Mouse (Mus musculus) 3134 (cell line): Measurements from ENCODE around the gene Mapk9.
A peak's percentile ranks its signal among the peaks of the same experiment; 100 is the strongest.
"Not testable (repeated sequence)": the region's sequence is repeated elsewhere in the genome, so short reads cannot be mapped to it uniquely, and the experiment has no call there.

Experiments used
- DNase-seq: peaks from one replicate; pipeline ENCODE4 v3.0.0-alpha.2; 2011; ENCODE audit warnings: low spot score; ENCODE audit not compliant: insufficient read length; ENCODE audit errors: extremely low read depth

Mapk9 gene

DNA sequence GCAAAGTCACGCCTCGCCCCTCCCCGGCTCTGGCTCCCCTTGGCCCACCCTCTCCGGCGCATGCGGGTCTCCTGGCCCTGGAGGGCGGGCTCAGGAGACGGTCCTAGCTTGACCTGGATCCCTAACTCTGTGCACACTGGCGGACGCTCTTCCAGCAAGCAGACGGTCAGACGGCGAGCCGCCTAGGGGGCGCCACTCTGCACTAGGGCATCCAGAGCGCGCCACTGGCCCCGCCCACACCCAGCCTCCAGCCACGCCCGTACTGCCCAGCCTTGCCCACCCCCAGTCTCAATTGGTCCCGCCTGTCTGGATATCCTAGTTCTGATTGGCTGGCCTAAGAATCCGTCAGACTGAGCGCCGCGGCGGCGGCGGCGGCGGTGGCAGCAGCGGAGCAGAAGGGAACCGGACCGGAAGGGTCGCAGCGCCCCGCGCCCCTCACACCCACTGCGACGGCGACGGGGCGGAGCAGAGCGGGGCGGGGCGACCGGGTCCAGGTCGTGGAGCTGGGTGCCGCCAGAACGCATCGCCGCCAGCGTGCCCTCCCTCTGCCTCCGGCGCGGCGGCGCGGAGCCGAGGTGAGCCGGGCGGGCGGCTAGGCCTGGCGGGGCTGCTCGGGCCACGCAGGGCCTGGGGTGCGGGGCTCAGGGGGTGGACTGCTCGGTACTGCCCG lies at the start of gene Mapk9:
Gene Mapk9 (plus strand): TSS at position 351 of the 670 bp plus-strand sequence.
- DNase-seq: peak; percentile 98

DNA sequence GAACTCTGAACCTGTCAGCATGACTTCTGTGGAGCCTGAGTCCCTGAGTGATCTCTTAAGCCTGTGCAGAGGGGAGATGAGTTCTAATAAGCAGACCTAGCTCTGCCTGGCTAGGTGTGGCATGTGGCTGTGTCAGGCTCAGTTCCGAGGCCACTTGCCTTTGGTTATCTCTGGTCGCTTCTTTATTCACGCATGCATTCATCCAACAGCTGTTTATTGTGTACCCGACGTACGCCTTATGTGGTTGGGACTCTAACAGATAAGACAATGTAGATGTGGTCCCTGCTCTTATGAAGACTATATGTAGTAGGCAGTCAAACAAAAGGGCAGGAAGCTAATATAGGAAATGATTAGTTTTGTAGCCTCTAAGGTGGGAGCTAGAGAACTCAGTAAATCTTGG lies 47.6 kb upstream of the Mapk9 start:
- no peak for DNase-seq

DNA sequence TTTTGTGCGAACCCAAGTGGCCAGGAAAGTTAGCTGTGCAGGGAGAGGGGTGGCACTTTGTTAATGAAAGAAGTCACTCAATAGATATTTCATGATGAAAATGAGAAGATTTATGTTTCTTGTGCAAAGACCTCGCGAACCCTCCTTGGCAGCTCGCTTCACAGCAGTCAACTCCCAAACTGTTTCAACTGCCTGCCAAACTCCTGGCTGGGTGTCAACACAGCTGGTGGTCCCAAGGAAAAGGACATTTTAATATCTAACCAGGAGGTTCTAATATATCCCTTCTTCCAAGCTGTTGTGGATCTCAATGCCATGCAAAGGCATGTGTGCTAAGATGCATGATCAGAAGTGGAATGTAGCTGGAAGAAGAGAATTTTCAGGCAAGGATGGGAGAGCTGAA lies 45.0 kb upstream of the Mapk9 start:
- no peak for DNase-seq

DNA sequence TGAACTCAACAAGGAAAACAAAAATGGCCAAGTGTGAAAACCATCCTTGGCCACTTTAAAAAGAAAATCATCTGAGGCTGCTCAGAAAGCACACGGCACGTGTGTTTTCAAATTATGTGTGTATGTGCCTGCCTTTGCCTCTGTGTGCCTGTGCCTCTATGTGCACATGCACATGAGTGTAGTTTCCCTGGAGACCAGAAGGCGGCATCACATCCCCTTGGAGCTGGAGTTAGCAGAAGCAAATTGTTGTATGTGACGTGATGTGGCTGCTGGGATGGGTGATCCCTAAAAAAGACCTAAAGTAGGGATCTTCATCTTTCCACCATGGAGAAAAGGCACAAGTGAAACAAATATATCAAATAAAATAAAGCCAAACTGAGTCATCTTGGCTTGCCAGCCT lies 42.8 kb upstream of the Mapk9 start:
- DNase-seq: no peak

DNA sequence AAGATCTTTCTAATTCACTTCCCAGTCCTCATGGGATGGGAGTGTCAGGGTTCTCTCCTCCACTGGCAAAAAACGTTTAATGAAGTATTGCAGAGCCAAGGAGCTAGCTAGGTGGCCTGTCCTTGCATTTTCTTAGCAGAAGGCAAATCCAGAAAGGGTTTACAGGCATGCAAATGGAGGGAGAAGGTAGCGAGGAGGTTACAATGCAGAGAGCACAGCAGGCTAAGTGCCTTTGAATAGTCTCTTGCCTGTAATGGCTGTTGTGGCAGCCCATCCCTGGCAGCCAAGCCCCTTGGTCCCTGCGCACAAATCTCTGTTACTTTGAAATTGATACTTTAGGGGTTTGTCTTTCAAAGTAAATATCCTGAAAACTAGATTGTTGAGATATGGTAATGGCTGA lies 40.3 kb upstream of the Mapk9 start:
- DNase-seq: no peak

DNA sequence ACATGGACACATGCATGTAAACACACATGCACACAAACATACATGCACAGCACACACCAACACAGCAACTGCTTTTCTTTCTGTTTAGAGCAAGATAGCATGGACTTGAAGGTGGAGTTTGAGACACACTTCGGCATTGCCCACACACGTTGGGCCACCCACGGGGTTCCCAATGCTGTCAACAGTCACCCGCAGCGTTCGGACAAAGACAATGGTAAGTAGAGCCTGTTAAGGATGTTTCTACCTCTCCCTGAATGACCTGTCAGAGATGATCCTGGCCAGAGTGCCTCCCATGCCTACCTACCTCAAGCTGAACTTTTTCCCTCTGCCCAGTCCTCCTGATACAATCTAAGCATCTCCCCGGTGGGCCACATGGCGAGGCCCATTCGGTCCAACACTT lies 37.6 kb upstream of the Mapk9 start:
- no peak for DNase-seq

DNA sequence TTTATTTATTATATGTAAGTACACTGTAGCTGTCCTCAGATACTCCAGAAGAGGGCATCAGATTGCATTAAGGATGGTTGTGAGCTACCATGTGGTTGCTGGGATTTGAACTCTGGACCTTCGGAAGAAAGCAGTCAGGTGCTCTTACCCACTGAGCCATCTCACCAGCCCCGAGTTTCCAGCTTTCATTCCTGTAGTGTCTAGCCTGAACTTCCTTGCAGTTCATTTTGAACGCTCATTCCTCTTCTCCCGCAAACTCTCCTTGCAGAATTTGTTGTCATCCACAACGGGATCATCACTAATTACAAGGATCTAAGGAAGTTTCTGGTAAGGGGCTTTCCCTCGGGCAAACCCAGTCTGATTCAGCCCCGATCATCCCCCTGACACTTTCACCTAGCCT lies 35.9 kb upstream of the Mapk9 start:
- DNase-seq: not testable (repeated sequence)

DNA sequence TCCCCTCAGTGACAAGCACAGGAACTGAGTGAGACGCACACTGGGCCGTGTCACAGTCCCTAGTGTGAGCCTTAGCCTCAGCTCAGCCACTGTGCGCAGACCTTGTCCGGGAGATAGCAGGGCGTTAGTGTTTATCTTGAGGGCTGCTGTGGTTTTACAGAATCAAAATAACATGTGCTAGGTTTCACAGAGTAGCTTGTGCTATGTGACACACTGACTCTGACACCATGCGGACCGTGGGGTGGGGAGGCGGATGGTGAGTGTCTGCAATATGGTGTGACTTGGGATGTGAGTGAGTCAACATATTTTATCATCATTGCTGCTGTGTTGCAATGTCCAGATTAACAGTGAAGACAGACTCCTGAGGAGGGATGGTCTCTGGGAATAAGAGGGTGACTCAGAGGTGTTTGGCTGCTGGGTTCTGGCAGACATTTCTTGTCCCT lies 35.4 kb upstream of the Mapk9 start:
- peak; percentile 70 for DNase-seq

DNA sequence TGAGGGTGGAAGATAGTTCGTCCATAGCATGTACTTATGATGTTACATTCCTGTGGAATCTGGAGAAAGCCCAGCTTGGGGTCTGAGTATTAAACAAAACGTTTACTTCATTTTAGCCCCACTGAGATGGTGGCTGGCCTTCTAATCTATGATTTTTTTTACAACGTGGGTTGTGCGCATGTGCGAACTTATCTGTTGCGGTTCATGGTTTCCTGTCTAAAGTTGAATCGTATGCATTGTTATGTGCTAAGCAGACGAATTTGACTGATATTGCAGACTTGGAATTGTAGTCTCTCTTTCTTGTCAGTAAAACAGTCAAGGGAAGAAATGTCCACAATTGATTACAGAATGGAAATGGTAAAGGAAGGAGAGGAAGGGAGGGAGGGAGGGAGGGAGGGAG lies 34.7 kb upstream of the Mapk9 start:
- no peak for DNase-seq

DNA sequence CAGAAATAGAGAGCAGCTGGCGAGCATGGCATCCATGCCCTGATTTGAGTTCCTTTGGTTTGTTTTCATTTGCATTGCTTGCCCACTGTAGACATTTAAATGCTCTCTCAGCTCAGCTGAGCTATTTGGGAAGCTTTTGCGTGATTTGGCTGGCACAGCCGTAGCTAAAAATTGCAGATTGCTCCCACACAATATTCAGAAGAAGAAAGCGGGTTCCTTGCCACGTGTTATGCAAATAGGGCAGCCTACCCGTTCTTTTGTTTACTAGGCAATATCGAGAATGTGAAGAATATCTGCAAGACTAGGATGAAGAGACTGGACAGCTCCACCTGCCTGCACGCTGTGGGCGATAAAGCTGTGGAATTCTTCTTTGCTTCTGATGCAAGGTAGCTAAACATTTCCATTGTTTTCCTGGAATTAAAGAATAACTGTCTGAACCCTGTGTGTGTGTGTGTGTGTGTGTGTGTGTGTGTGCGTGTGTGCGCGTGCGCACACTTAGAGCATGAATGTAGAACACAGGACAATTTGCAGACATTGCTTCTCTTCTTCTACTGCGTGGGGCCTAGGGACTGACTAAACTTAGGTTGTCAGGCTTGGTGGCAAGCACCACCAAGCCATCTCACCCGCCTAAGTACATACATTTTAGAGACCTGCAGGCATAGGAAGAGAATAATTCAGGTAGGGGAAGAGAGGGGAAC lies 27.5 kb upstream of the Mapk9 start:
- no peak for DNase-seq

DNA sequence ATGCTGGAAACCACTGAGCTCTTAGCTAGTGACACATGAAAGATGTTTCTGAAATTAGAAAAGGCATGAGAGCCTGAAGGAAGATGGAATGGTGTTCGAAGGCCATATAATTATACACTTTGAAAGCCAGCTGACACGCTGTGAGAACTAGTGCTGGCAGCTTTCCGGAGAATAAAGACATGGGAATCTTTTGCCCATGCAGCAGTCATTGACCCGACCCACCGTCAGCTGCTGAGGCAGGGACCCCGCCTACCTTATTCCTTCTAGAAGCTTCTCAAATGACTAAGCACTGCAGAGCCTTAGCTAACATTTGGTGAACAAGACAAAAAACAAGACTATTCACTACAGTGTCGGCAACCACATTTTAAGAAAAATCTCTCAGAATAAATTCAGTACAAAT lies 26.9 kb upstream of the Mapk9 start:
- DNase-seq: no peak

DNA sequence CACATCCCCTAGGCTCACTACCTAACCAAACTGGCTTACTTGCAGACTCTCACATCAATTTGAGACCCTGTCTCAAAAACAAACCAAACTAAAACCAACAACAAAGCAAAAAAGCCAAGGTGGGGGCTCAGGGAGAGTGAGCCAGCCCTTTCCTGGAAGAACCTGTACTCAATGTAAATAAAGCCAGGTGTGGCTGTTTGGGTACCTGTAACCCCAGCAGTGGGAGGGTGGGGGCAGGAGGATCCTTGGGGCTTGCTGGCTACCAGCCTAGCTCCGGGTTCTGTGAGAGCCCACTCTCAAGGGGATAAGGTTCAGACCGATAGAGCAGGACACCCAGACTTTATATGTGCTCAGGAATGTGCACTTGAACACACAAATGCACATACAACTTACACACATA lies 25.6 kb upstream of the Mapk9 start:
- no peak for DNase-seq

DNA sequence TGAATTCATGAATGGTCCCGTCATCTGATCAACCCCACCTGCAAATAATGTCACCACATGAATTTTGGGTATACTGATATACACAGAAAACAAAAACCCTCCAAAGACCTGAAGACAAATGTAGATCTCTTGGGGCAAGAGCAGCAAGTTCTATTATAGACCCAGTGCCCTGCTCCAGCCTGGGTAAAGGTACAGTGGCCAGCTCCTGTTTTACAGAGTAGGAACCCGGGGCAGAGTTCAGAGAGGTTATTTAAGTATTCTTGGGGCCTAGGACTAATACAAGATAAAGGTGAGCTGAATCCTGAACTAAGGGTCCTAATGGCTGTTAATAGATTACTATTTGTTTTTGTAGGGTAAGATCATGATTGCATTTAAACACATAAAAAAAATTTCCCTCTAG lies 25.0 kb upstream of the Mapk9 start:
- no peak for DNase-seq

DNA sequence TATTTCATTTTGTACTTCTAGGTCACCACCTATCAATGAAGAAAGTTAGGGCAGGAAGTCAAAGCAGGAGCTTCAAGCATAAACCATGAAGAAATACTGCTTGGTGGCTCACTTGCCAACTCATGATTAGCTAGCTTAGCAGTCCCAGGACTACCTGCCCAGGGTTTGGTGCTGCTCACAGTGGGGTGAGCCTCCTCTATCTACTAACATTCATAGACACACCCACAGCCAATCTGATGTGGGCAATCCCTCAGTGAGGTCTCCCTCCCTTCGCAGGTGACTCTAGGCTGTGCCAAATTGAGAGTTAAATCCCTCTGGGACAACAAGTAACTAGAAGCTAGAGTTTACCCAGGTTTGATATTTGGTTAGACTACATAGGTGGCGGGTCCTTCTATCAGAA lies 24.2 kb upstream of the Mapk9 start:
- DNase-seq: no peak

DNA sequence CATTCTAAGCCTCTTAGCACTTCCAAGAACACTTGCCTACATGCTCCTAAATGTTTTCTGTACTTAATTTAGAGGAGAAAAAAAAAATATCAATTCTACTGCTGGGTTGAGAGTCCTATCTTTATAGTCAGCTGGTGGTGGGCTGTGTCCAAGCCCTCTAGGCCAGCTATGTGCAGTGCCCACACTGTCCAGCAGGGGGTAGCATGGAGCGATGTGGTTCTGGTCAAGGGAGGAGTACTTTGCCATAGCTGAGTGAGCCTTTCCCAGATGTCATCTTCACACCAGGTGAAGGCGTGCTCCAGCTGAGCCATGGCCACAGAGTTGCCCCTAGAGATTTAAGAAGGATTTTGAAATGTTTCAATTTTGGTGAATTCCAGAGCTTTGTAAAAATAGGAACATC lies 21.7 kb upstream of the Mapk9 start:
- DNase-seq: no peak

DNA sequence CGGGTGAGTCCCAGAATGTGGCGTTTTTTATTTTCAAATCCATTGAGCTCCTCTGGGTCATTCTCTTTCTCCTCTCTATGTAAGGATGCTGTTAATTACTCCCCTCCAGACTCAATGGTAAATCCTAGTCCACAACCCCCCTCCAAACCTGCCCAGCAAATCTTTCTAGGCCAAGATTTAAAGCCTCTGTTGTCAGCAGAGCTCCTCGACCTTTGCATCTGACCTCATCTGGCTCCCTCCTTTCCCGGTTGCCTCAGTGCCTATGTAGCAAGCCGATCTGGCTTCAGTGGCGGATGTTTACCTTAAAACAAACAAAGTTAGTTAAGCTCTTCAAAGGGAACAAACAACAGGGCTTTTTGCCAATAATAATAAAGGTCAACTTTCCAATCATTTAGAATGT lies 19.3 kb upstream of the Mapk9 start:
- no peak for DNase-seq

DNA sequence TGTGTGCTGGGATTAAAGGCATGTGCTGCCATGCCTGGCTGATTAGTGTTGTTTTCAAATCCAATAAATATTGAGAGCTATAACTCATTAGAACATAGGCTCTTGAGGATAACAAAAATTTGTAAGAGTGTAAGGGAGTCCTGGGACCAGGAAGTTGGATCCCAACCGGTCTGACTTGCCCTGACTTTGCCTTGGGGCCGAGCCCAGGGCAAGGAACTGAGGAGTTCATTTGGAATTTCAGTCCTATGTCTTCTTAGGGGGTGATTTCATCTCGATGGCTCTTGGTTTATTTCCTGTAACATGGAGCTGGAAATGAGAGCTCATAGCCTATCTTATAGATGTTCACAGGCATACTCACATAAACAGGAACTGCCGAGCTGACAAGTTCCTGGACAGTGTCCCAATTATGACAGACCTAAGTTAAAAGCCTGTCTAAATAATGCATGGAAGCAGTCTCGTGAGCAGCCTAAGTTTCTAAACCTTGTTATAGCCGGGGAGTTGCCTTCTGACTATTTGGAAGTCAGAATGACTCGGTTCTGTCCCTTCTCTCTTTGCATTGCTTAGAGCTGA lies 17.3 kb upstream of the Mapk9 start:
- no peak for DNase-seq

DNA sequence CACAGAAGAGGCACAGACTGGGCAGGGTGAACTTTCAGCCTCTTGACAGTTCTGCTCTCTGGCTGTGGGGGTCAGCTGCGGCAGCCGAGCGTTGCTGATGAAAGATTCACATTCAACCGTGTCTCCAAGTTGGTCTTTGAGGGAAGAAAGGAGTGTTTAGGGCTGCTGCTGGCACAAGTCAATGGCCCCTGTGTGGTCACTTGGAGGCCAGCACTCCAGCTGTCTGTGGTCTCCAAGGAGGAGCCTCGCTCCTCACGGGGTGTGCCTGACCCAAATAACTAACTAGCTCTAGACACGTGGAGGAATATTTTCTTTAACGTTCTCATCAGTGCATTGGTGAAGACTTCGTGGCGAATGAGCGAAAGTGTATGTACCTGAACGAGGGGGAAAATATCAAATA lies 14.6 kb upstream of the Mapk9 start:
- no peak for DNase-seq

DNA sequence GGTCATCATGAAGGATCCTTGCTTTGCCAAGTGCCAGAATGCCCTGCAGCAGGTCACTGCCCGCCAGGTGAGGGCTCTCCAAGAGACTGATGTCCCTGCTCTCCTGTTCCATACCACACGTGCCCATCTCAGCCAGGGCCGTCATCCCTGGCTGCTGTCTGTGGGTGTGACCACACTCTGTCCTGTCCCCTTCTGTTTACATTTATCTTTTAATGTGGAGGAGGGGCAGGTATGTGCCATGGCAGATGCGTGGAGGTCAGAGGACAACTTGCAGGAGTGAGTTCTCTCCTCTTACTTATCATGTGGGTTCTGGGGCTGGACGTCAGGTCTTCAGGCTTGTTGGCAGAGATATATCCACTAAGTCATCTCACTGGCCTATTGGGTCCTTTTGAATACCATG lies 13.6 kb upstream of the Mapk9 start:
- no peak for DNase-seq

DNA sequence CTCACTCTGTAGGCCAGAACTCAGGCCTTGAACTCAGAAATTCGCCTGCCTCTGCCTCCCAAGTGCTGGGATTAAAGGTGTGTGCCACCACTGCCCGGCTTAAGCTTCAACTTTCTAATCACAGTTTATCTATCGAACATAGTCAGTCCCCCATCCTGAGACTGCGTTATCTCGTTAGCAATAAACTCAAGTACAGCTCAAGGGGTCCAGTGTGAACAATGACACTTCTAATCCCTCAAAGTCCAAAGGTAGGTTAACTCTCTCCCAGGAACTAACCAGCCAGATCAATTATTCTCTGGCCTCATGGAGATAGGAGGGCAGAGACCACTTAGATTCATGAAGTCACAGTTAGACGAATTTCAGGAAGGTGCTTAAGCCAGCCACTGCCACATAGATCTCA lies 12.3 kb upstream of the Mapk9 start:
- DNase-seq: no peak

DNA sequence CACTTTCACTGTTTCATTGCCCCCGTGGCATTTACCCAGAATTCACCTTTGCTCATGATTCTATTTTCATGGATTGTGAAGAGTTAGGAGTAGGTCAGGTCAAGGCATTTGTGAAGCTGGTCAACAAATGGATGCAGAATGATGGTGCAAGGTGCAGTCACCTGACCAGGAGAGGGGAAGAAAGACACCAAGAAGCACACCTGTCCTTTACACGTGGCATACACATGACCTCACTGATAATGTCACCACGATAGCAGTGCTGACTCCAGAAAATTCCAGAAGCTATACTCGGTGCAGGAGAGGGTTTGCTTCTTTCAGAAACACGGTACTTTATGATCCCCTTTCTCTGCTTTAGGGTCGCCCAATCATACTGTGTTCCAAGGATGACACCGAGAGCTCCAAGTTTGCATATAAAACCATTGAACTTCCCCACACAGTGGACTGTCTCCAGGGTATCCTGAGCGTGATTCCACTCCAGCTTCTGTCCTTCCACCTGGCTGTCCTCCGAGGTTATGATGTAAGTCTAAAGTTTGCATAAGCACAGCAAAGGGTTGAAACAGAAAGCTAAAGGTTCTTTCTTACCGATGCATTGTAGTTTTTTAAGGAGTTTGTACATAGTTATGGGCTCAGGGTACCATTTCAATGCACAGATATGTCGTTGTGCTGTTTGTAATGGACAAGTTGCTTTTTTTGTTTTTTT lies 11.1 kb upstream of the Mapk9 start:
- no peak for DNase-seq
